Mouse (Mus musculus) stomach, postnatal 0 days (tissue): Measurements from ENCODE around the gene Upp2.

Experiments
- CTCF ChIP-seq: IDR thresholded peaks from 2 replicates; pipeline ENCODE4 v1.5.1; 2016; ENCODE audit warnings: antibody characterized with exemption, low read depth, mild to moderate bottlenecking, moderate library complexity
- EP300 ChIP-seq: optimal IDR thresholded peaks from 2 replicates; pipeline ENCODE3; 2016; ENCODE audit warnings: antibody characterized with exemption

DNA sequence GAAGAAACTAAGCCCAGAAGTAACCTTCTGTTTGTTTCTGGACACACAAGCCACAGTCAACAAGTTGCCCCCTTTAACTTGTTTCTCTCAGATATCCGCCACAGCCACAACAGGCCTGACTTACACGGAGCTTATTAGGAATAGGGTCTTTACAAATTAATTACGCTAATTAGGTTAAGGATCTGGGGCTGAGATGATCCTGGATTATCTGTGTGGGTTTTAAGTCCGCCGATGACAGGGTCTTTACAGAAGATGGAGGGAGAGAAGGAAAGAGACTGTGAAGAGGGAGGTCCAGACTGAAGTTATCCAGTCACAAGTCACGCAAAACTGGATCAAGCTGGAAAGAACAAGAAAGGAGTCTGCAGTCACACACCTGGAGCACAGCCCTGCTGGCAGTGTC is 28.9 kb upstream of the Upp2 start:
- TF ChIP-seq CTCF (no peak), EP300 (no peak)
